Mouse (Mus musculus) lung, embryonic 16.5 days (tissue): Measurements from ENCODE around the gene Ears2. TPM values are rescaled to one million over a fixed set of nuclear protein-coding genes. Genes with fewer than 3 reads are reported as not detected.
"Not testable (repeated sequence)": the region's sequence is repeated elsewhere in the genome, so short reads cannot be mapped to it uniquely, and the experiment has no call there.

Experiments
- ATAC-seq: fragments of 200-750 bp; cut with Nextera tagmentation; 2 replicates; pipeline ENCODE4 v1.8.0; 2017; ENCODE audit warnings: low read depth, mild to moderate bottlenecking, moderate library complexity
- H3K27ac ChIP-seq: fragments of 300-500 bp; sonication (generic); 2 replicates; pipeline ENCODE4 v1.5.1; 2014; ENCODE audit warnings: mild to moderate bottlenecking, control low read depth, low read length
- H3K27me3 ChIP-seq: fragments of 300-500 bp; sonication (generic); 2 replicates; pipeline ENCODE4 v1.6.1; 2014; ENCODE audit warnings: low read depth, low read length, mixed read lengths; ENCODE audit not compliant: control insufficient read depth, insufficient read depth
- H3K36me3 ChIP-seq: fragments of 300-500 bp; sonication (generic); 2 replicates; pipeline ENCODE4 v1.6.1; 2014; ENCODE audit warnings: low read length; ENCODE audit not compliant: control insufficient read depth, insufficient read depth
- H3K4me1 ChIP-seq: fragments of 300-500 bp; sonication (generic); replicated peaks from 2 replicates; pipeline ENCODE4 v1.6.1; 2014; ENCODE audit warnings: low read length, mixed read lengths; ENCODE audit not compliant: control insufficient read depth, insufficient read depth
- H3K4me2 ChIP-seq: fragments of 300-500 bp; sonication (generic); 2 replicates; pipeline ENCODE4 v1.6.1; 2014; ENCODE audit warnings: low read depth, low read length, control low read depth
- H3K4me3 ChIP-seq: fragments of 300-500 bp; sonication (generic); 2 replicates; pipeline ENCODE4 v1.5.1; 2014; ENCODE audit warnings: mild to moderate bottlenecking, low read length, control low read depth
- H3K9ac ChIP-seq: fragments of 300-500 bp; sonication (generic); 2 replicates; pipeline ENCODE4 v1.6.1; 2014; ENCODE audit warnings: low read length, control low read depth
- H3K9me3 ChIP-seq: fragments of 300-500 bp; sonication (generic); 2 replicates; pipeline ENCODE4 v1.6.1; 2016; ENCODE audit warnings: low read length; ENCODE audit not compliant: control insufficient read depth
- WGBS: fragments of 180-500 bp; shearing (Covaris S2); extraction: QIAGEN DNeasy Blood & Tissue Kit; methylation state at CpG from one replicate; pipeline ENCODE4 v1.1.7; 2014; 5-methylcytosine and 5-hydroxymethylcytosine counted together
- polyA plus RNA-seq: library from polyadenylated mRNA; unstranded; fragments of >200 nt; fragmentation: Nextera tagmentation; extraction: Ambion mirVana; gene quantifications from 2 replicates; pipeline ENCODE4 v1.2.1, GENCODE M21; 2015

Gene Ears2
- 12.2 and 12.8 TPM in 2 replicates for polyA plus RNA-seq

- H3K9me3 ChIP-seq = no peaks in the 10 kb centered on the region
- peak within 1 kb of the TSS; percentile 100 for H3K4me3 ChIP-seq
- H3K27ac ChIP-seq = peak within 1 kb of the TSS; percentile 93
- no peaks in the 10 kb centered on the region for H3K27me3 ChIP-seq
- WGBS = 1% methylated on average over 51 of the region's 60 CpGs
- H3K36me3 ChIP-seq = peaks cover 7% of the 10 kb centered on the region
- peak; percentile 99 for ATAC-seq
- peak within 1 kb of the TSS; percentile 66 for H3K4me2 ChIP-seq
- peaks cover 16% of the 10 kb centered on the region for H3K4me1 ChIP-seq
- peak within 1 kb of the TSS; percentile 98 for H3K9ac ChIP-seq
Measured at GRCm38 (mm10) chr7:122066945-122067516, at the start of gene Ears2, which contains the start of gene Ubfd1. Gene Ears2, minus strand, starts transcription at chr7:122067263. Gene Ubfd1, plus strand, starts transcription at chr7:122067175.

DNA sequence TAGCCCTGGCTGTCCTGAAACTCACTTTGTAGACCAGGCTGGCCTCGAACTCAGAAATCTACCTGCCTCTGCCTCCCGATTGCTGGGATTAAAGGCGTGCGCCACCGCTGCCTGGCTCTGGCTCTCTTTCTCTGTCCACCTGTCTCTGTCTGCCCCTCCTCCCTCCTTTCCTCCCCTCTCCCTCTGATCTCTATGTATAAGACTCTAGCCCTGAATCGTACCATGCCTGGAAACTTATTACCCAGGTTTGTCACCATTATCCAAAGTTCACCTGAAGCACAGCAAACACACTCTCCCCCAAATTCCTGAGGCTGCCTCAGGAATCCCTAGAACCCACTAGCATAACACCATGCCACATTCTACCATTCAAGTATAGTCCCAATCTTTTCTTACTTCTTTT lies 41.1 kb upstream of the Ears2 start:
- Histone ChIP-seq H3K9me3 (no peaks in the 10 kb centered on the region), H3K9ac (no peak overlapping the region), H3K4me2 (no peak overlapping the region), H3K27ac (no peak overlapping the region), H3K4me3 (no peak overlapping the region), H3K4me1 (no peaks in the 10 kb centered on the region), H3K36me3 (peaks cover 11% of the 10 kb centered on the region), H3K27me3 (no peaks in the 10 kb centered on the region)
- WGBS = 86% methylated on average over 6 of the region's 6 CpGs
- no peak for ATAC-seq

DNA sequence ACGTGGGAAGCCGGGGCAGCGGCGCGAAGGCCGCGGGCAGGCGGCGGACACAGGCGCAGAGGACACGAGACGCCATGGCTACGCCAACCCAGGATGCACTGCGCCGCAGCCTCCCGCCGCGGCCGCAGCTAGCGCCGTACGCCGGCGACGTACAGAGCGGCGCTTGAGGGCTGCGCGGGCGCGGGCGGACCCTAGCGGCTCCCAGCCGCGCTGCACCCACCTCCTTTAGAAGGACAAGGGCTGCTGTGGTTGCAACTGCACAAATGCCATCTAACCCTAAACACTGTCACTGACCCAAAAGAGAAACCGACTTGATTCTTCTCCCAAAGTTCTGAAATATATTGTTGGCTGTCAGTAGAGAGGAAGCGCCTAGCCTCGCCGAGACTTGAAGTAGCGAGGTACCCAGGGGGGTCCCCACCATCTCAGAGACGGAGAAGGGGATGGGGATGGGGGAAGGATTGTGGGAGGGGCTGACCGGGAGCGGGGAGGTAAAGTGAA lies 34.7 kb upstream of the Ears2 start, which contains the start of gene Ndufab1:
Gene Ndufab1, minus strand, starts transcription at position 140 of the 498 bp plus-strand sequence.
- Histone ChIP-seq H3K27ac (0 out of 2 replicates have a peak within 1 kb of the TSS, but pooled peaks have one; percentile 46), H3K4me2 (peak within 1 kb of the TSS; percentile 94), H3K9me3 (no peaks in the 10 kb centered on the region), H3K9ac (peak within 1 kb of the TSS; percentile 88), H3K4me3 (peak within 1 kb of the TSS; percentile 73), H3K36me3 (peaks cover 8% of the 10 kb centered on the region), H3K4me1 (peaks cover 11% of the 10 kb centered on the region), H3K27me3 (no peaks in the 10 kb centered on the region)
- under 1% methylated on average over 34 of the region's 43 CpGs for WGBS
- ATAC-seq = peak; percentile 100

GRCm38 (mm10) chr7:122101014-122101746 lies 34.1 kb upstream of the Ears2 start:
- 0 out of 2 replicates have a peak overlapping the region, but pooled peaks have one; percentile 46 for H3K27ac ChIP-seq
- ATAC-seq = peak; percentile 76
- peak overlapping the region; percentile 88 for H3K9ac ChIP-seq
- WGBS = 4% methylated on average over 25 of the region's 28 CpGs
- H3K4me3 ChIP-seq = peak overlapping the region; percentile 73
- not testable (repeated sequence) for H3K9me3 ChIP-seq, H3K27me3 ChIP-seq
- H3K4me2 ChIP-seq = peak overlapping the region; percentile 94
- H3K36me3 ChIP-seq = peaks cover 14% of the 10 kb centered on the region
- H3K4me1 ChIP-seq = peaks cover 11% of the 10 kb centered on the region

- Histone ChIP-seq H3K27ac (no peak overlapping the region), H3K4me2 (no peak overlapping the region), H3K9ac (no peak overlapping the region), H3K27me3 (no peaks in the 10 kb centered on the region), H3K36me3 (peaks cover 33% of the 10 kb centered on the region), H3K9me3 (no peaks in the 10 kb centered on the region), H3K4me3 (no peak overlapping the region), H3K4me1 (peaks cover 11% of the 10 kb centered on the region)
- ATAC-seq = no peak
- 58% methylated on average over 4 of the region's 4 CpGs for WGBS
Measured at GRCm38 (mm10) chr7:122099222-122099621, 32.2 kb upstream of the Ears2 start.

- Histone ChIP-seq H3K9me3 (no peaks in the 10 kb centered on the region), H3K36me3 (peaks cover 39% of the 10 kb centered on the region), H3K4me2 (no peak overlapping the region), H3K27me3 (no peaks in the 10 kb centered on the region), H3K9ac (no peak overlapping the region), H3K4me1 (peaks cover 11% of the 10 kb centered on the region), H3K27ac (no peak overlapping the region), H3K4me3 (no peak overlapping the region)
- 80% methylated on average over 3 of the region's 3 CpGs for WGBS
- no peak for ATAC-seq
Measured at GRCm38 (mm10) chr7:122098009-122098408, 30.9 kb upstream of the Ears2 start.

- no peaks in the 10 kb centered on the region for H3K4me1 ChIP-seq
- no peak overlapping the region for H3K4me3 ChIP-seq
- no peak overlapping the region for H3K4me2 ChIP-seq
- no peaks in the 10 kb centered on the region for H3K27me3 ChIP-seq
- no peaks in the 10 kb centered on the region for H3K9me3 ChIP-seq
- no peak overlapping the region for H3K9ac ChIP-seq
- WGBS = 86% methylated on average over 2 of the region's 2 CpGs
- H3K36me3 ChIP-seq = peaks cover 61% of the 10 kb centered on the region
- ATAC-seq = no peak
- no peak overlapping the region for H3K27ac ChIP-seq
Measured at GRCm38 (mm10) chr7:122094564-122095330, 27.7 kb upstream of the Ears2 start.

DNA sequence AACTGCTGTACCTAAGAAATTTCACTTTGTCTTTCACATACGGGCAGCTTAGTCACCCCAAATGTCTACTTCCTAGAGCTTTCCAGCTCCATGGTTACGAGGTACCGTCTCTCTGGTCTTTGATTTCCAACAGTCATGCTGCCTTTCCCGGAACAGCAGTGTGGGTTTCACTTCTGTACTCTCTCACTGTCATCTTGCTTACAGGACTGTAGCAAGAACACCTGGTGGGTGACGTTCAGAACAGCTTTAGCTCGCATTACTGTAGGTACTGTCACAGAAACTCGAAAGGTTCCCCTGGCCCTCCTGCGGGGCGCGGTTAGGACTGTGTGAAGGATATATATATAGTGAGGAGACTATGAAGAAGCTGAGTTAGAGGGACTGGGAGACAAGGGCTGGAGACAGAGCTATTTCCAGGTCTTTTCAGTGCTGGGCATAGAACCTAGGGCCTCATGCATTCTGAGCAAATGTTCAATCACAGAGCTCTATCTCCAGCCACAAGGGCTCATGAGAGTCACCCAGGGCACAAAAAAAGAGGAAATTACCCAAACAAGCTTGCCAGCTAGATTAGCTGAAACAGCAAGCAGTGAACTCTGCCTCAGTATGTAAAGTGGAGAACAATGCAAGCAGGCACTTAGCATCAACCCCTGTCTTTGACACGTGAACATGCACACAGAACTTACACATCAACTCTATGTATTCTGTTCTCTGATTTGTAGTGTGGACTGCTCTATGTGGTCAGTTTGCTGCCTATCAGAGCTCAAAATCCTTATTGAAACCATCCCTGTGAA lies 20.3 kb upstream of the Ears2 start:
- no peaks in the 10 kb centered on the region for H3K27me3 ChIP-seq
- no peaks in the 10 kb centered on the region for H3K9me3 ChIP-seq
- WGBS = 85% methylated on average over 11 of the region's 11 CpGs
- no peak overlapping the region for H3K27ac ChIP-seq
- no peak overlapping the region for H3K4me3 ChIP-seq
- no peak overlapping the region for H3K9ac ChIP-seq
- H3K36me3 ChIP-seq = peaks cover 50% of the 10 kb centered on the region
- no peak overlapping the region for H3K4me2 ChIP-seq
- no peaks in the 10 kb centered on the region for H3K4me1 ChIP-seq
- ATAC-seq = no peak
